In genomic region chr10:53629918-53630250, GRCm38 (mm10) we compare ENCODE assay signal across 8 mouse cellular contexts. TPM values are rescaled to one million over a fixed set of nuclear protein-coding genes. Genes with fewer than 3 reads are reported as not detected.
DNase-seq lines count a peak whose midpoint lies in the region; ATAC-seq and TF ChIP-seq lines count a peak whose summit lies in the region.

No protein-coding gene starts in this region.

- under 1% methylated on average over 35 of the region's 35 CpGs for WGBS in heart, embryonic 15.5 days
- 0% methylated on average over 35 of the region's 35 CpGs for WGBS in liver, embryonic 14.5 days (ENCODE audit: insufficient replicate concordance)
- under 1% methylated on average over 35 of the region's 35 CpGs for WGBS in neural tube, embryonic 11.5 days
- WGBS in stomach, postnatal 0 days, result under 1% methylated on average over 34 of the region's 35 CpGs

- peaks cover 8% of the 10 kb centered on the region for H3K36me3 ChIP-seq in heart, embryonic 15.5 days
- peaks cover 6% of the 10 kb centered on the region for H3K36me3 ChIP-seq in liver, embryonic 14.5 days (replicated peaks; ENCODE audit: control insufficient read depth, insufficient read depth, low read depth)
- no peaks in the 10 kb centered on the region for H3K36me3 ChIP-seq in neural tube, embryonic 11.5 days (ENCODE audit: control insufficient read depth, insufficient read depth, low read length)
- H3K36me3 ChIP-seq in stomach, postnatal 0 days (ENCODE audit: control insufficient read depth, insufficient read depth, low read length), result 0 out of 2 replicates have a peak, but pooled peaks cover 1% of the 10 kb centered on the region

- peak; percentile 93 for DNase-seq in c-Kit-negative CD71-positive TER-119-positive erythroid progenitor cells, embryonic 14.5 days (ENCODE audit: low read depth, low spot score)
- DNase-seq in fibroblast of lung, adult 2 months (ENCODE audit: low read depth), result peak; percentile 91
- DNase-seq in kidney, postnatal 25 days, result peak; percentile 99
- peak; percentile 92 to 95 (median 93) for DNase-seq in liver, embryonic 14.5 days (ENCODE audit: low read depth in 3 of 3, low spot score in 3 of 3)
- peak; percentile 98 for DNase-seq in neural tube, embryonic 11.5 days (ENCODE audit: low spot score)
- peak; percentile 100 for DNase-seq in stomach, postnatal 0 days (ENCODE audit: low spot score)

- H3K27me3 ChIP-seq in heart, embryonic 15.5 days, result no peaks in the 10 kb centered on the region
- H3K27me3 ChIP-seq in liver, embryonic 14.5 days (ENCODE audit: control insufficient read depth, insufficient read depth, low read length), result no peaks in the 10 kb centered on the region
- H3K27me3 ChIP-seq in neural tube, embryonic 11.5 days (ENCODE audit: control insufficient read depth, insufficient read depth, low read length), result no peaks in the 10 kb centered on the region
- H3K27me3 ChIP-seq in stomach, postnatal 0 days (ENCODE audit: control insufficient read depth, insufficient read depth, low read length), result no peaks in the 10 kb centered on the region

- peak overlapping the region; percentile 85 for H3K9ac ChIP-seq in heart, embryonic 15.5 days
- H3K9ac ChIP-seq in liver, embryonic 14.5 days (replicated peaks), result peak overlapping the region; percentile 79
- H3K9ac ChIP-seq in neural tube, embryonic 11.5 days (ENCODE audit: low read length), result peak overlapping the region; percentile 70
- H3K9ac ChIP-seq in stomach, postnatal 0 days (ENCODE audit: low read length), result peak overlapping the region; percentile 83

- peak overlapping the region; percentile 67 for H3K4me2 ChIP-seq in heart, embryonic 15.5 days
- H3K4me2 ChIP-seq in liver, embryonic 14.5 days (ENCODE audit: low read depth), result peak overlapping the region; percentile 71
- H3K4me2 ChIP-seq in neural tube, embryonic 11.5 days (ENCODE audit: low read depth), result peak overlapping the region; percentile 35
- H3K4me2 ChIP-seq in stomach, postnatal 0 days (replicated peaks; ENCODE audit: low read depth), result peak overlapping the region; percentile 46

- no peaks in the 10 kb centered on the region for H3K9me3 ChIP-seq in heart, embryonic 15.5 days (replicated peaks)
- H3K9me3 ChIP-seq in liver, embryonic 14.5 days (ENCODE audit: control insufficient read depth, low read length), result no peaks in the 10 kb centered on the region
- no peaks in the 10 kb centered on the region for H3K9me3 ChIP-seq in neural tube, embryonic 11.5 days (ENCODE audit: control insufficient read depth, low read length)
- H3K9me3 ChIP-seq in stomach, postnatal 0 days (ENCODE audit: control insufficient read depth, low read length), result no peaks in the 10 kb centered on the region

- peak overlapping the region; percentile 94 for H3K27ac ChIP-seq in heart, embryonic 15.5 days
- H3K27ac ChIP-seq in liver, embryonic 14.5 days, result peak overlapping the region; percentile 73
- H3K27ac ChIP-seq in neural tube, embryonic 11.5 days (ENCODE audit: low read depth, low read length), result peak overlapping the region; percentile 87
- peak overlapping the region; percentile 95 for H3K27ac ChIP-seq in stomach, postnatal 0 days (replicated peaks)

- H3K4me1 ChIP-seq in heart, embryonic 15.5 days (replicated peaks), result peaks cover 11% of the 10 kb centered on the region
- no peaks in the 10 kb centered on the region; a peak in 1 of 4 replicates for H3K4me1 ChIP-seq in liver, embryonic 14.5 days (replicated peaks; ENCODE audit: control insufficient read depth in 2 of 2, insufficient read depth in 2 of 2, low read length in 1 of 2)
- H3K4me1 ChIP-seq in neural tube, embryonic 11.5 days (ENCODE audit: control insufficient read depth, insufficient read depth, low read length), result no peaks in the 10 kb centered on the region
- H3K4me1 ChIP-seq in stomach, postnatal 0 days (replicated peaks; ENCODE audit: control insufficient read depth, insufficient read depth), result no peaks in the 10 kb centered on the region

- peak; percentile 83 for ATAC-seq in CD4-positive, CD25-positive, alpha-beta regulatory T cell, adult 4 months
- peak; percentile 96 for ATAC-seq in heart, embryonic 15.5 days (replicated peaks; ENCODE audit: insufficient number of reproducible peaks, insufficient read depth, low FRiP score, low read depth)
- ATAC-seq in liver, embryonic 14.5 days (ENCODE audit: insufficient read depth), result peak; percentile 93
- peak; percentile 96 for ATAC-seq in neural tube, embryonic 11.5 days (ENCODE audit: insufficient read depth, low FRiP score, low TSS enrichment)
- ATAC-seq in stomach, postnatal 0 days (ENCODE audit: low FRiP score, low TSS enrichment), result peak; percentile 98

- H3K4me3 ChIP-seq in heart, embryonic 15.5 days, result peak overlapping the region; percentile 86
- peak overlapping the region; percentile 84 for H3K4me3 ChIP-seq in liver, embryonic 14.5 days (ENCODE audit: insufficient read depth in 1 of 2, low read depth in 2 of 2, low read length in 2 of 2)
- peak overlapping the region; percentile 86 for H3K4me3 ChIP-seq in neural tube, embryonic 11.5 days (ENCODE audit: low read depth, low read length)
- peak overlapping the region; percentile 87 for H3K4me3 ChIP-seq in stomach, postnatal 0 days (ENCODE audit: low read depth, low read length)

- TF ChIP-seq CTCF in liver, embryonic 14.5 days (IDR thresholded peaks at IDR 0.05; ENCODE audit: low read depth), result no peak
- TF ChIP-seq CTCF in stomach, postnatal 0 days (IDR thresholded peaks at IDR 0.05; ENCODE audit: low read depth), result peak; percentile 12; the same call in 1 of the 2 replicates

- TF ChIP-seq EP300 in liver, embryonic 14.5 days (IDR thresholded peaks at IDR 0.05; ENCODE audit: low read depth), result no peak
- TF ChIP-seq EP300 in stomach, postnatal 0 days (optimal IDR thresholded peaks at IDR 0.05), result no peak

RNA-seq across cellular contexts. Expression of gene Mcm9, which starts 0.4 kb away (rescaled TPM):
- 1 to 10 TPM; 5.0 to 5.3 TPM for polyA plus RNA-seq in CD4-positive, CD25-positive, alpha-beta regulatory T cell, adult 4 months (2017; shearing (Covaris generic))
- 7.7 and 8.5 TPM in 2 replicates for polyA plus RNA-seq in heart, embryonic 15.5 days (2015; fragmentation: Nextera tagmentation; extraction: Ambion mirVana)
- 2.0 and 2.4 TPM in 2 replicates for polyA plus RNA-seq in liver, embryonic 14.5 days (2012; rRNA removed)
- polyA plus RNA-seq in liver, embryonic 14.5 days (2014; fragmentation: Nextera tagmentation; extraction: Ambion mirVana), result 4.2 and 6.1 TPM in 2 replicates
- 16.0 and 17.3 TPM in 2 replicates for polyA plus RNA-seq in neural tube, embryonic 11.5 days (2014; fragmentation: Nextera tagmentation; extraction: Ambion mirVana)
- 5.0 and 5.1 TPM in 2 replicates for polyA plus RNA-seq in stomach, postnatal 0 days (2015; fragmentation: Nextera tagmentation; extraction: Ambion mirVana)

RNA-seq across cellular contexts. Expression of gene Asf1a, which starts 33.3 kb away (rescaled TPM):
- polyA plus RNA-seq in CD4-positive, CD25-positive, alpha-beta regulatory T cell, adult 4 months (2017; shearing (Covaris generic)), result 10 to 100 TPM in 1 of 2 experiments, 1 to 10 TPM in 1; 6.8 to 10.4 TPM
- 56.7 and 65.3 TPM in 2 replicates for polyA plus RNA-seq in heart, embryonic 15.5 days (2015; fragmentation: Nextera tagmentation; extraction: Ambion mirVana)
- polyA plus RNA-seq in liver, embryonic 14.5 days (2012; rRNA removed), result 20.0 and 38.0 TPM in 2 replicates
- 109 and 110 TPM in 2 replicates for polyA plus RNA-seq in liver, embryonic 14.5 days (2014; fragmentation: Nextera tagmentation; extraction: Ambion mirVana)
- 157 and 168 TPM in 2 replicates for polyA plus RNA-seq in neural tube, embryonic 11.5 days (2014; fragmentation: Nextera tagmentation; extraction: Ambion mirVana)
- 69.2 and 70.3 TPM in 2 replicates for polyA plus RNA-seq in stomach, postnatal 0 days (2015; fragmentation: Nextera tagmentation; extraction: Ambion mirVana)

Comparison
In these comparisons a context has a peak if more than half of its experiments do, and no peak if none do; other contexts are left out.
1. Peak in every context shown above with its lines: DNase-seq, ATAC-seq, H3K4me3 ChIP-seq and H3K27ac ChIP-seq.